Mouse (Mus musculus) neural tube, embryonic 12.5 days (tissue): ENCODE results near the gene Coro2b. TPM values are rescaled to one million over a fixed set of nuclear protein-coding genes. Genes with fewer than 3 reads are reported as not detected.

Source experiments
- ATAC-seq: fragments of 200-750 bp; cut with Nextera tagmentation; 2 replicates; pipeline ENCODE4 v1.8.0; 2017; ENCODE audit warnings: low read depth, mild to moderate bottlenecking, moderate TSS enrichment, moderate library complexity; ENCODE audit not compliant: low FRiP score
- H3K27ac ChIP-seq: fragments of 300-500 bp; sonication (generic); 2 replicates; pipeline ENCODE4 v1.5.1; 2016
- H3K27me3 ChIP-seq: fragments of 300-500 bp; sonication (generic); replicated peaks from 2 replicates; pipeline ENCODE4 v1.6.1; 2016; ENCODE audit warnings: mild to moderate bottlenecking
- H3K36me3 ChIP-seq: fragments of 300-500 bp; sonication (generic); 2 replicates; pipeline ENCODE4 v1.6.1; 2016; ENCODE audit warnings: mild to moderate bottlenecking
- H3K4me1 ChIP-seq: fragments of 300-500 bp; sonication (generic); 2 replicates; pipeline ENCODE4 v1.6.1; 2016
- H3K4me2 ChIP-seq: fragments of 300-500 bp; sonication (generic); replicated peaks from 2 replicates; pipeline ENCODE4 v1.6.1; 2016; ENCODE audit warnings: mild to moderate bottlenecking
- H3K4me3 ChIP-seq: fragments of 300-500 bp; sonication (generic); 2 replicates; pipeline ENCODE4 v1.5.1; 2016
- H3K9ac ChIP-seq: fragments of 300-500 bp; sonication (generic); 2 replicates; pipeline ENCODE4 v1.6.1; 2016; ENCODE audit warnings: mild to moderate bottlenecking
- H3K9me3 ChIP-seq: fragments of 300-500 bp; sonication (generic); 2 replicates; pipeline ENCODE4 v1.6.1; 2016; ENCODE audit warnings: mild to moderate bottlenecking
- WGBS: fragments of 180-500 bp; shearing (Covaris S2); methylation state at CpG from one replicate; pipeline ENCODE4 v1.1.7; 2016; 5-methylcytosine and 5-hydroxymethylcytosine counted together
- polyA plus RNA-seq: library from polyadenylated mRNA; unstranded; fragments of >200 nt; fragmentation: Nextera tagmentation; extraction: Ambion mirVana; gene quantifications from 2 replicates; pipeline ENCODE4 v1.2.1, GENCODE M21; 2016

Gene Coro2b
- polyA plus RNA-seq, 1 experiment from 2014 or later, result 45.1 TPM

DNA sequence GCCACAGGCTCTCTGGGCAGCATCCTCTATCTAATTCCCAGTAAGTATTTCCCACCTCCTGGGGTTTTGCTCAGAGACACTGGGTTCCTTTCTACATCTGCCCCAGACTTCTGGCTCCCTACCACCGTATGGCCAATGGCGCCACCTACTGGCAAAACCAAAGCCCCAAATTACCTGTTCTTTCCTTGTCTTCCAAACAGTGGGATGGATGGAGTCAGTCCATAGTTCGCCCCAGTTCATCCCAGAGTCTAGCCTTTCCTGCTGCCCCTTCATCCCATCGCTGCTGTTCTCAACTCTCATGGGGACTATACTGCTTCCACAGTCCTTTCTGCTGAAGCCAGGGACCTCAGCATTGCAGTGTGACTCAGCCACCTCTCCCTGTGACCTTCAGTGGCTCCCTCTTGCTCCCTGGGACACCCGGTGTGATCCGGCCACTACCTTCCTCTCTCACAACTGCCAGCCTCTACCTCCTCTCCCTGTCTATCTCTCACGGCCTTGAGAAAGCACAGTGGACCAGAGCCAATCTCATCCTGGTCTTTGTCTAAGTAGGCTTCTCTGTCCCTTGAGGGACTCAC, 16.6 kb upstream of the Coro2b start:
- Histone ChIP-seq H3K4me2 (no peak overlapping the region), H3K27me3 (no peaks in the 10 kb centered on the region), H3K4me1 (peaks cover 19% of the 10 kb centered on the region), H3K27ac (no peak overlapping the region), H3K4me3 (no peak overlapping the region), H3K9me3 (no peaks in the 10 kb centered on the region), H3K36me3 (no peaks in the 10 kb centered on the region), H3K9ac (no peak overlapping the region)
- 40% methylated on average over 7 of the region's 7 CpGs for WGBS
- no peak for ATAC-seq

DNA sequence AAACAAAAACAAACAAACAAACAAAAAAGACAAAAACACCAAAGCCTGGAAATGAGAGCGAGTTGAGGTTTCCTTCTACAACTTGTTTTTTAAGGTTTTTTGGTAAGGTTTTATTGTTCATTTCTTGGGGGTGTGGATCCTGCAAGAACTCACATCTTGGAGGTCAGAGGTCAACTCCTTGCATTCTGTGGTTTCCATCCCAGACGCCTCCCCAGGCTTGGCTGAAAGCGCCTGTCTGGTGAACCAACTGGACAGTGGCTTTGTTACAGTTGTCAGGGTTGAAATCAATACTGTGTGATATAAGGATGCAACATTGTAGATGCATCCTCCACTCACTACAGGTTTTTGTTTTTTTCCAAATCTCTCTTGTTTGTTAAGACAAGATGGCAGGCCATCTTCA, 14.7 kb upstream of the Coro2b start:
- no peak for ATAC-seq
- Histone ChIP-seq H3K4me2 (no peak overlapping the region), H3K27ac (no peak overlapping the region), H3K4me1 (peaks cover 19% of the 10 kb centered on the region), H3K4me3 (no peak overlapping the region), H3K36me3 (no peaks in the 10 kb centered on the region), H3K27me3 (no peaks in the 10 kb centered on the region), H3K9me3 (no peaks in the 10 kb centered on the region), H3K9ac (no peak overlapping the region)
- 70% methylated on average over 3 of the region's 3 CpGs for WGBS

GRCm38 (mm10) chr9:62550661-62551093, 13.8 kb upstream of the Coro2b start:
- Histone ChIP-seq H3K27me3 (no peaks in the 10 kb centered on the region), H3K9me3 (no peaks in the 10 kb centered on the region), H3K4me2 (no peak overlapping the region), H3K4me3 (no peak overlapping the region), H3K4me1 (peaks cover 19% of the 10 kb centered on the region), H3K36me3 (no peaks in the 10 kb centered on the region), H3K27ac (no peak overlapping the region), H3K9ac (no peak overlapping the region)
- no peak for ATAC-seq
- WGBS, result 47% methylated on average over 11 of the region's 11 CpGs

GRCm38 (mm10) chr9:62549809-62550208, 13.0 kb upstream of the Coro2b start:
- H3K9me3 ChIP-seq, result no peaks in the 10 kb centered on the region
- no peak overlapping the region for H3K4me3 ChIP-seq
- H3K9ac ChIP-seq, result no peak overlapping the region
- H3K36me3 ChIP-seq, result no peaks in the 10 kb centered on the region
- no peak overlapping the region for H3K4me2 ChIP-seq
- no peak overlapping the region for H3K27ac ChIP-seq
- no peak for ATAC-seq
- no peaks in the 10 kb centered on the region for H3K27me3 ChIP-seq
- H3K4me1 ChIP-seq, result peaks cover 13% of the 10 kb centered on the region
- 4% methylated on average over 8 of the region's 8 CpGs for WGBS

DNA sequence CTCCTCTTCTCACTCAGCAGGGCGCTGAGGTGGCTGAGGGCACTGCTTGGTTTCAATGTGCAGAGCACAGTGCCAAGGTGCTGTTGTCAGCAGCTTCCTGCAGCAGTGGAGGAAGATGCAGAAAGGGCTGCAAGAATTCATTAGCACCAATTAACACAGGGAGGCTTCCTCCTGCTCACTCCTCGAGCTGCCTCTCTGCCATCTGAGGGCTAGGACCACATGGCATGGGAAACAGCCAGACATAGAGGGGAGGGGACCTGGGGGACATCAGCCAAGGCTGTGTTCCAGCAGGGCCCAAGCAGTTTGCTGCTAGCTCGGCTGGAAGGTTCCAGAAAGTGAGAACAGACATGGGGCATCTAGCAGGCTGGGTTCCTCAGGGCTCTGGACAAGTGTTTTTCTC, 10.6 kb upstream of the Coro2b start:
- no peaks in the 10 kb centered on the region for H3K27me3 ChIP-seq
- 60% methylated on average over 3 of the region's 3 CpGs for whole genome bisulfite sequencing

GRCm38 (mm10) chr9:62544856-62545255, 8.0 kb upstream of the Coro2b start:
- Histone ChIP-seq H3K4me2 (no peak overlapping the region), H3K27me3 (no peaks in the 10 kb centered on the region), H3K9me3 (no peaks in the 10 kb centered on the region), H3K4me3 (no peak overlapping the region), H3K4me1 (peaks cover 29% of the 10 kb centered on the region), H3K9ac (no peak overlapping the region), H3K36me3 (no peaks in the 10 kb centered on the region), H3K27ac (no peak overlapping the region)
- ATAC-seq, result no peak
- 65% methylated on average over 10 of the region's 10 CpGs for WGBS

More for the DNA sequence above, 10.6 kb upstream of the Coro2b start:
- H3K27ac ChIP-seq, result no peak overlapping the region
- H3K36me3 ChIP-seq, result no peaks in the 10 kb centered on the region
- H3K4me2 ChIP-seq, result no peak overlapping the region
- peaks cover 9% of the 10 kb centered on the region; the same call in 1 of the 2 replicates for H3K4me1 ChIP-seq
- ATAC-seq, result no peak
- H3K4me3 ChIP-seq, result no peak overlapping the region
- no peaks in the 10 kb centered on the region for H3K9me3 ChIP-seq
- no peak overlapping the region for H3K9ac ChIP-seq

GRCm38 (mm10) chr9:62543878-62544277, 7.0 kb upstream of the Coro2b start:
- H3K4me2 ChIP-seq, result no peak overlapping the region
- H3K27me3 ChIP-seq, result no peaks in the 10 kb centered on the region
- peaks cover 29% of the 10 kb centered on the region for H3K4me1 ChIP-seq
- no peak overlapping the region for H3K4me3 ChIP-seq
- no peak overlapping the region for H3K9ac ChIP-seq
- no peaks in the 10 kb centered on the region for H3K36me3 ChIP-seq
- 93% methylated on average over 4 of the region's 4 CpGs for WGBS
- no peaks in the 10 kb centered on the region for H3K9me3 ChIP-seq
- no peak for ATAC-seq
- H3K27ac ChIP-seq, result no peak overlapping the region

GRCm38 (mm10) chr9:62541606-62542005, 4.8 kb upstream of the Coro2b start:
- no peaks in the 10 kb centered on the region for H3K9me3 ChIP-seq
- no peak overlapping the region for H3K9ac ChIP-seq
- no peak overlapping the region for H3K4me3 ChIP-seq
- ATAC-seq, result no peak
- no peak overlapping the region for H3K4me2 ChIP-seq
- peak overlapping the region; percentile 50 for H3K27ac ChIP-seq
- H3K36me3 ChIP-seq, result no peaks in the 10 kb centered on the region
- 62% methylated on average over 10 of the region's 10 CpGs for WGBS
- H3K4me1 ChIP-seq, result peaks cover 42% of the 10 kb centered on the region
- no peaks in the 10 kb centered on the region for H3K27me3 ChIP-seq

DNA sequence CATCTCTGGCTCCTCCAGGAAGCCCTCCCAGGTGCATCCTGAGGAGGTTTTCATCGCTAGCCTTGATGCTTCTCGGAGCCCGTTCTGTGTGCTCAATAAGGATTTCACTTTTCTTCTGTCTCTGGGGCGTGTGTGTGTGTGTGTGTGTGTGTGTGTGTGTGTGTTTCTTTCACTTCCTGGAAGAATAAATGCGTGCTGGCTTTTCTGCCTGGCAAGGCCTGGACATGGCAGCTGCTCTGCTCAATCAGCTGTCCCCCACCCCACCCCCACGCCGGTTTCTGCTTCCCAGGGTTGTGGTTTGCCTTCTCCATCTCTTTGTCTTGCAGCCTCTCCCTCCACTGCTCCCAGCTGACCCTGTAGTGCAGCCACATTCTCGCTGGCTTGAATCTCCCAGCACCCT, 4.3 kb upstream of the Coro2b start:
- no peak overlapping the region for H3K4me2 ChIP-seq
- 0 out of 2 replicates have a peak, but pooled peaks have one; percentile 22 for ATAC-seq
- H3K9ac ChIP-seq, result no peak overlapping the region
- H3K27ac ChIP-seq, result peak overlapping the region; percentile 50
- no peaks in the 10 kb centered on the region for H3K36me3 ChIP-seq
- H3K9me3 ChIP-seq, result no peaks in the 10 kb centered on the region
- H3K27me3 ChIP-seq, result no peaks in the 10 kb centered on the region
- H3K4me3 ChIP-seq, result no peak overlapping the region
- peaks cover 43% of the 10 kb centered on the region for H3K4me1 ChIP-seq
- WGBS, result 46% methylated on average over 8 of the region's 8 CpGs

DNA sequence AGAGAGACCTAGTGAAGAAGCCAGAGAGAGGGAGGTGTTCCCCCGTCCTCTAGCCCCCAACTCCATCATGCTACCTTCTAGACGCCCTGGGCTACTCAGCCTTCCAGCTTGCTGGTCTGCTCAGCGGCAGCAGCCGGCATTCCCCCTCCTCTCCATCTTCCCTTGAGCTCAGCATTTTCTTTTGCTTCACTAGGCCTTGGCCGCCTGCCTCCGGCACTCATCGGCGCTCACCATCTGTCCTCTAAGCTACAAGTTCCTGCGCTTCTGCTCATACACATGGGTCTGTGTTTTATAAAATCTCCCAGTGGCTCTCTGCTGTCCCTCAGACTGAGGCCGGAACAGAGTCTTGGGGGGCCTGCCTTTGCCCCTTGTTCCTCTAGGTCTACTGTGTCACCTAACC, 3.9 kb upstream of the Coro2b start:
- no peak overlapping the region for H3K4me2 ChIP-seq
- H3K27ac ChIP-seq, result peak overlapping the region; percentile 50; the same call in 1 of the 2 replicates
- no peaks in the 10 kb centered on the region for H3K36me3 ChIP-seq
- ATAC-seq, result no peak
- WGBS, result 60% methylated on average over 10 of the region's 10 CpGs
- H3K9ac ChIP-seq, result no peak overlapping the region
- H3K4me3 ChIP-seq, result no peak overlapping the region
- H3K9me3 ChIP-seq, result no peaks in the 10 kb centered on the region
- peaks cover 47% of the 10 kb centered on the region for H3K4me1 ChIP-seq
- no peaks in the 10 kb centered on the region for H3K27me3 ChIP-seq

DNA sequence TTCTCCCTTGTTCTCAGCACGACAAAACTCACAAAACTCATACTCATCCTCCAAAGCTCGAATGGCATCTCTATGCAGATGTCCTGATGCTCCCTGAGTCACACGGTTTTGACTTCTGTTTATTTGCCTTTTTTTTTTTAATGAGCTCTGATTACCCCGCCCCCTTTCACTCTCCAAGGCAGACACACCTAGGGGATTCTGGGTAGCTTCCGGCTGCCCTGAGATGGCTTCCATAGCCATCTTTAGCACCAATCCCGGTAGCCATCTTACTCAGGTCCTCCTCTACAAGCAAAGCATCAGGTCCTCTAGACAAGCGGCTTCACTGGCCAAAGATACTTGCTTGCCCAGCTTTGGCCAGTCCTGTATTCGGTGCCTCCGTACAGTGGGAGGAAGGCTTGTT, 3.3 kb upstream of the Coro2b start:
- no peak overlapping the region for H3K27ac ChIP-seq
- H3K4me1 ChIP-seq, result peaks cover 53% of the 10 kb centered on the region

DNA sequence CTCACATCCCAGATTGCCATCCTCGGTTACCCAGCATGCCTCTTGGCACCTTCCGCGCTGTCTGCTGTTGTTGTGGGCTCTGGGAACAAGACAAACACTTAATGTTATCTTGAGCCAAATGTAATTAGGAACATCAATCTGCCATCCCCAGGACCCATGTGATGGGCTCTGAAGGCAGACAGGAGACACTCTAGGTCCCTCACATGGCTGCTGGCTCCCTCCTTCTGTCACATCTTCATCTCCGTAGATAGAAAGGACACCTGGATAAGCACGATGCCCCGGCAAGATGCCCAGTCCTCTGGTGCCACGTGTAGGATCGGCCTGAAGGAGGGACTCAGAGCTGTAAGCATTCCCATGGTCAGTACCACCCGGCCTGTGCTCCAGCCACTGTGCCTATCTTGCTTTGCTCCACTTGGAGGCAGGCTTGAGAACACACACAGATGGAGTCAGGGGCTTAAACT, 2.4 kb upstream of the Coro2b start:
- no peak overlapping the region for H3K27ac ChIP-seq
- WGBS, result 85% methylated on average over 9 of the region's 9 CpGs

More for the DNA sequence above, 3.3 kb upstream of the Coro2b start:
- ATAC-seq, result no peak
- H3K9me3 ChIP-seq, result no peaks in the 10 kb centered on the region
- H3K4me2 ChIP-seq, result no peak overlapping the region
- WGBS, result 84% methylated on average over 9 of the region's 9 CpGs
- no peaks in the 10 kb centered on the region for H3K27me3 ChIP-seq
- no peaks in the 10 kb centered on the region for H3K36me3 ChIP-seq
- H3K9ac ChIP-seq, result no peak overlapping the region
- no peak overlapping the region for H3K4me3 ChIP-seq

DNA sequence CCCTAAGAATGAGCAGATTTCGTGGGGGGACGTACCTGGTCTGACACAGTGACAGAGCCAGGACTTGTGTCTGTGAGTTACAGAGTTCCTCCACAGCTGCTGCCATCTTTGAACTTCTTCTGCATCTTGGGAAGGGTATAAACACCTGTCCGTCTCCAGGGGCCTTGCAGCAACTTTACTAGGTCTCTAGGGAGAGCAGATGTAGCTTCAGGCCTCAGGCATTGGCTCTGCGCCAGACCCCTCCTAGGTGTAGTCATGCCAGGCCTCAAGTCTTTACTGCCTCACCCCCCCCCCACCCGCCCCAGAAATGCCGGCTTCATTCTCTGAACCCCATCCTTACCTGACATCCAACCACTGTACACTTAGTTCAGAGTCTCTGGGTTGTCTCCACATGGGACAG, 1.1 kb upstream of the Coro2b start:
- no peaks in the 10 kb centered on the region for H3K9me3 ChIP-seq
- peaks cover 69% of the 10 kb centered on the region for H3K4me1 ChIP-seq
- no peak overlapping the region for H3K27ac ChIP-seq
- WGBS, result 76% methylated on average over 6 of the region's 6 CpGs
- H3K36me3 ChIP-seq, result no peaks in the 10 kb centered on the region
- no peaks in the 10 kb centered on the region for H3K27me3 ChIP-seq
- ATAC-seq, result no peak
- no peak overlapping the region for H3K4me3 ChIP-seq
- H3K4me2 ChIP-seq, result no peak overlapping the region
- H3K9ac ChIP-seq, result no peak overlapping the region

More for the DNA sequence above, 2.4 kb upstream of the Coro2b start:
- Histone ChIP-seq H3K9me3 (no peaks in the 10 kb centered on the region), H3K27me3 (no peaks in the 10 kb centered on the region), H3K4me2 (no peak overlapping the region), H3K4me1 (peaks cover 59% of the 10 kb centered on the region), H3K9ac (no peak overlapping the region), H3K36me3 (no peaks in the 10 kb centered on the region), H3K4me3 (no peak overlapping the region)
- ATAC-seq, result no peak
